Mouse (Mus musculus): ENCODE results near the gene Bco1.

GRCm38 (mm10) chr8:117157769-117158091, 62.1 kb downstream of the Bco1 start:
- no peak for TF ChIP-seq CTCF (IDR thresholded peaks at IDR 0.05)
- no peak for TF ChIP-seq EP300 (IDR thresholded peaks at IDR 0.05)
